Mouse (Mus musculus) myocyte (in vitro differentiated cells): ENCODE measurements around the gene Cma1. TPM values are rescaled to one million over a fixed set of nuclear protein-coding genes. Genes with fewer than 3 reads are reported as not detected.
A peak's percentile ranks its signal among the peaks of the same experiment; 100 is the strongest.

ENCODE experiments used
- H3K27me3 ChIP-seq: one replicate; pipeline ENCODE4 v1.6.1; 2011; ENCODE audit not compliant: control insufficient read depth, insufficient read depth, insufficient read length
- H3K36me3 ChIP-seq: one replicate; pipeline ENCODE4 v1.6.1; 2011; ENCODE audit not compliant: control insufficient read depth, insufficient read depth
- H3K4me2 ChIP-seq: one replicate; pipeline ENCODE4 v1.6.1; 2011; ENCODE audit warnings: low read depth, control low read depth
- H3K4me3 ChIP-seq: one replicate; pipeline ENCODE4 v1.5.1; 2011; ENCODE audit warnings: mild to moderate bottlenecking, control low read depth, moderate library complexity
- H3K79me2 ChIP-seq: one replicate; pipeline ENCODE4 v1.6.1; 2011; ENCODE audit not compliant: control insufficient read depth, insufficient read depth
- H3ac ChIP-seq: one replicate; pipeline ENCODE4 v1.6.1; 2011; ENCODE audit not compliant: control insufficient read depth, insufficient read length
- CEBPB ChIP-seq: IDR thresholded peaks from 2 replicates; pipeline ENCODE4 v1.6.1; 2011; ENCODE audit warnings: mild to moderate bottlenecking, moderate library complexity; ENCODE audit not compliant: poor library complexity, insufficient read depth, severe bottlenecking
- E2F4 ChIP-seq: IDR thresholded peaks from one replicate; pipeline ENCODE4 v1.6.1; 2011; ENCODE audit warnings: mild to moderate bottlenecking, control low read depth, moderate library complexity; ENCODE audit not compliant: insufficient read depth
- MAX ChIP-seq: IDR thresholded peaks from one replicate; pipeline ENCODE4 v1.6.1; 2011; ENCODE audit warnings: low read depth, mild to moderate bottlenecking, control low read depth
- MYOD1 ChIP-seq, 3 experiments: IDR thresholded peaks; one replicate each; pipeline ENCODE4 v1.6.1; 2011; ENCODE audit warnings: control low read depth in 2 of 3, low read depth in 2 of 3, mild to moderate bottlenecking in 2 of 3, moderate library complexity in 1 of 3; ENCODE audit not compliant: insufficient read length in 2 of 3, control insufficient read depth in 1 of 3
- MYOG ChIP-seq, 3 experiments: IDR thresholded peaks; one replicate each; pipeline ENCODE4 v1.6.1; 2011; ENCODE audit warnings: control low read depth in 2 of 3, low read depth in 2 of 3, mild to moderate bottlenecking in 2 of 3; ENCODE audit not compliant: insufficient read length in 2 of 3, control insufficient read depth in 1 of 3, insufficient read depth in 1 of 3
- POLR2A ChIP-seq: IDR thresholded peaks from one replicate; pipeline ENCODE4 v1.6.1; 2011; ENCODE audit warnings: low read depth, mild to moderate bottlenecking, control low read depth, moderate library complexity; ENCODE audit not compliant: insufficient read length
- POLR2AphosphoS2 ChIP-seq: IDR thresholded peaks from one replicate; pipeline ENCODE4 v1.6.1; 2011; ENCODE audit warnings: low read depth, control low read depth; ENCODE audit not compliant: insufficient read length
- REST ChIP-seq: IDR thresholded peaks from one replicate; pipeline ENCODE4 v1.6.1; 2011; ENCODE audit warnings: mild to moderate bottlenecking, control low read depth, moderate library complexity; ENCODE audit not compliant: insufficient read depth, insufficient read length
- SRF ChIP-seq: IDR thresholded peaks from one replicate; pipeline ENCODE4 v1.6.1; 2011; ENCODE audit warnings: low read depth; ENCODE audit not compliant: control insufficient read depth, insufficient read length
- TCF12 ChIP-seq: IDR thresholded peaks from one replicate; pipeline ENCODE4 v1.6.1; 2011; ENCODE audit warnings: mild to moderate bottlenecking, control low read depth; ENCODE audit not compliant: poor library complexity, insufficient read depth, severe bottlenecking
- TCF3 ChIP-seq: IDR thresholded peaks from one replicate; pipeline ENCODE4 v1.6.1; 2011; ENCODE audit warnings: low read depth, control low read depth; ENCODE audit not compliant: insufficient read length
- USF1 ChIP-seq: IDR thresholded peaks from one replicate; pipeline ENCODE4 v1.6.1; 2011; ENCODE audit warnings: low read depth, mild to moderate bottlenecking, control low read depth, moderate library complexity
- polyA plus RNA-seq: library from polyadenylated mRNA; unstranded; fragments of >200 nt; fragmentation: generic; extraction: Trizol; gene quantifications from one replicate; pipeline ENCODE4 v1.2.1, GENCODE M21; 2012; ENCODE audit warnings: missing spikeins

Gene Cma1
- polyA plus RNA-seq, 1 experiment = 3.0 TPM

- Histone ChIP-seq H3K79me2 (no peaks in the 10 kb centered on the region), H3K36me3 (no peaks in the 10 kb centered on the region)
- no peak for TF ChIP-seq POLR2A
- no peak for TF ChIP-seq MYOD1 (IDR thresholded peaks at IDR 0.05; ENCODE audit: control insufficient read depth in 1 of 3, insufficient read length in 2 of 3, low read depth in 2 of 3)
- no peak for TF ChIP-seq TCF12
- no peak for TF ChIP-seq TCF3
- no peak for TF ChIP-seq REST
- no peak for TF ChIP-seq SRF
- no peak for TF ChIP-seq POLR2AphosphoS2
- TF ChIP-seq CEBPB = no peak
- no peak for TF ChIP-seq MYOG (IDR thresholded peaks at IDR 0.05; ENCODE audit: control insufficient read depth in 1 of 3, insufficient read depth in 1 of 3, insufficient read length in 2 of 3, low read depth in 2 of 3)
These were observed 39.0 kb downstream of the Cma1 start for GRCm38 (mm10) chr14:55905518-55905917.

GRCm38 (mm10) chr14:55900414-55900755, 44.1 kb downstream of the Cma1 start:
- H3ac ChIP-seq = no peak overlapping the region
- peak overlapping the region; percentile 42 for H3K4me2 ChIP-seq
- H3K36me3 ChIP-seq = peaks cover 15% of the 10 kb centered on the region
- no peak overlapping the region for H3K4me3 ChIP-seq
- H3K79me2 ChIP-seq = no peaks in the 10 kb centered on the region
- TF ChIP-seq MAX = no peak
- no peak for TF ChIP-seq POLR2AphosphoS2
- no peak for TF ChIP-seq TCF3
- no peak for TF ChIP-seq REST
- TF ChIP-seq E2F4 = no peak
- no peak for TF ChIP-seq POLR2A
- TF ChIP-seq CEBPB = no peak
- no peak for TF ChIP-seq TCF12
- no peaks in the 10 kb centered on the region for H3K27me3 ChIP-seq

More at GRCm38 (mm10) chr14:55905518-55905917, 39.0 kb downstream of the Cma1 start:
- H3ac ChIP-seq = no peak overlapping the region
- peaks cover 17% of the 10 kb centered on the region for H3K27me3 ChIP-seq
- no peak overlapping the region for H3K4me2 ChIP-seq
- H3K4me3 ChIP-seq = no peak overlapping the region

DNA sequence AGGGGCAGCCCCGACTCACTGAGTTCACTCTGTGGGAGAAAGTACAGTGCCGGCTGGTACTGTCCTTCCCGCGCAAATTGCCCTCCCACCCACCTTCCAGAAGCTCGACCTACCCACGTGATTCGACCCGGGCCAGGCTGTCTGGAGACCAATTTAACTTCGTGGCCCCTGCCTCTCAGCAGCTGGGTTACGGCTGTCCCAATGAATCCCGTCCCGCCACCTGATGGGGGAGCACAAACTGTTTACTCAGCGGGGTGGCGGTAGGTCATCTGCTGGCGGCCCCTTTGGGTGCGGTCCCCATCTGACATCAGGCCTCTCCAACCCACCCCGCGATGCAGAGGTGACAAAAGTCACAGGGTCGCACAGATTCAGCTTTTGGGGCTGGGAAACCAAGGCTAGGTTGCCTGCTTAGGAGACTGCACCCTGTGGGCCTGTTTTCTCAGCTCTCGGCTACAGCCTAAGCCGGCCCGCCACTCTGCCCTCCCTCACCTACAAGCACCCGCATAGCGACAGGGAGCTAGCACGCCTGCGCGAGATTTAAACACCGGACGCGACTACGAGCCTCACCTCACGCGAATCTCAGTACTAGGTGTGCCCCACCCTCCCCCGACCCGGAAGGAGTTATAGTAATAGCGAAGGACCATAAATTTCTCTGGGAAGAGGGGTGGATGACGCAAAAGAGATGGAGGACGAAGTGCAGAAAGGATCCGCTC, 44.6 kb downstream of the Cma1 start, which contains the start of gene Sdr39u1:
Gene Sdr39u1, minus strand, starts transcription at position 593 of the 713 bp plus-strand sequence.
- Histone ChIP-seq H3ac (no peak within 1 kb of the TSS), H3K27me3 (no peaks in the 10 kb centered on the region), H3K4me3 (no peak within 1 kb of the TSS), H3K36me3 (peaks cover 19% of the 10 kb centered on the region), H3K4me2 (peak within 1 kb of the TSS; percentile 42), H3K79me2 (no peaks in the 10 kb centered on the region)
- no peak for TF ChIP-seq TCF3
- no peak for TF ChIP-seq REST
- TF ChIP-seq MAX = no peak
- no peak for TF ChIP-seq TCF12
- no peak for TF ChIP-seq USF1
- no peak for TF ChIP-seq SRF
- TF ChIP-seq POLR2A = no peak
- no peak for TF ChIP-seq MYOG (IDR thresholded peaks at IDR 0.05; ENCODE audit: control insufficient read depth in 1 of 3, insufficient read depth in 1 of 3, insufficient read length in 2 of 3, low read depth in 2 of 3)
- no peak for TF ChIP-seq CEBPB
- no peak for TF ChIP-seq MYOD1 (IDR thresholded peaks at IDR 0.05; ENCODE audit: control insufficient read depth in 1 of 3, insufficient read length in 2 of 3, low read depth in 2 of 3)
- no peak for TF ChIP-seq E2F4
- no peak for TF ChIP-seq POLR2AphosphoS2

DNA sequence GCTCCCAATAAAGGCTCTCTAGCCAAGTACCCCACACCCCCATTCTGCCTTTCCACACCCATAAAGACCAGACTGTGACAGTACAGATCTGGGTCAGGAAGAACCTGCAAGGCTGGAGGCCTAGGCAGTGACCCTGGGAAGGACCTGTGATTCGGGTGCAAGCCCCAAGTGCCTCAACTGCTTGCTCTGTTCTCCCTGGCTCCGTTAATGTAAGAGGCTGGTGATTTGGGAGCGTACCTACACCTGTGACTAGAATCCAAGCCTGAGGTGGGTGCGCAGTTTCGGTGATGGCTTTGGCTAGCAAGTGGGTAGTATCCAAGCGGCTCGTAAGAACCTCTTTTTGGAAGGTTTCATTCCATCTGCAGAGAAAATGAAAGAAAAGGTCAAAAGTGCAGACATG, 45.5 kb downstream of the Cma1 start:
- Histone ChIP-seq H3ac (no peak overlapping the region), H3K36me3 (peaks cover 28% of the 10 kb centered on the region), H3K4me2 (no peak overlapping the region), H3K79me2 (no peaks in the 10 kb centered on the region), H3K4me3 (no peak overlapping the region), H3K27me3 (no peaks in the 10 kb centered on the region)
- TF ChIP-seq MYOD1 (IDR thresholded peaks at IDR 0.05; ENCODE audit: control insufficient read depth in 1 of 3, insufficient read length in 2 of 3, low read depth in 2 of 3) (no peak), POLR2AphosphoS2 (peak; percentile 82)

- no peak for TF ChIP-seq MYOG (IDR thresholded peaks at IDR 0.05; ENCODE audit: control insufficient read depth in 1 of 3, insufficient read depth in 1 of 3, insufficient read length in 2 of 3, low read depth in 2 of 3)
- TF ChIP-seq POLR2AphosphoS2 = peak; percentile 38
- no peak overlapping the region for H3ac ChIP-seq
- peaks cover 41% of the 10 kb centered on the region for H3K36me3 ChIP-seq
- H3K79me2 ChIP-seq = no peaks in the 10 kb centered on the region
- no peak overlapping the region for H3K4me2 ChIP-seq
- H3K4me3 ChIP-seq = no peak overlapping the region
- no peaks in the 10 kb centered on the region for H3K27me3 ChIP-seq
These were observed 46.8 kb downstream of the Cma1 start for GRCm38 (mm10) chr14:55897671-55898070.

Other genes with a start within 250 kb of the Cma1 start
- gene Tgm1, start 230.7 kb downstream of the Cma1 start, polyA plus RNA-seq = 0.06 TPM
- gene Rabggta, start 222.4 kb downstream of the Cma1 start, polyA plus RNA-seq = 18.4 TPM
- gene Dhrs1, start 199.0 kb downstream of the Cma1 start, polyA plus RNA-seq = 76.3 TPM
- gene Nop9, start 199.0 kb downstream of the Cma1 start, polyA plus RNA-seq = 24.9 TPM
- gene Cideb, start 186.2 kb downstream of the Cma1 start, polyA plus RNA-seq = 0.17 TPM
- 0.01 TPM for gene Ltb4r2, start 183.2 kb downstream of the Cma1 start, polyA plus RNA-seq
- 0.04 TPM for gene Ltb4r1, start 178.7 kb downstream of the Cma1 start, polyA plus RNA-seq
- gene Adcy4, start 160.6 kb downstream of the Cma1 start, polyA plus RNA-seq = 0.06 TPM
- 0.28 TPM for gene Ripk3, start 155.8 kb downstream of the Cma1 start, polyA plus RNA-seq
- gene Nfatc4, start 121.5 kb downstream of the Cma1 start, polyA plus RNA-seq = 2.8 TPM
- 0.12 TPM for gene Nynrin, start 90.7 kb downstream of the Cma1 start, polyA plus RNA-seq
- gene Cbln3, start 60.3 kb downstream of the Cma1 start, polyA plus RNA-seq = 0.28 TPM
- 10.0 TPM for gene Khnyn, start 59.7 kb downstream of the Cma1 start, polyA plus RNA-seq
- 2.4 TPM for gene Sdr39u1, start 44.4 kb downstream of the Cma1 start, polyA plus RNA-seq
- gene Cma2, start 6.3 kb upstream of the Cma1 start, polyA plus RNA-seq = 0.05 TPM
- gene Mcpt1, start 73.3 kb upstream of the Cma1 start, polyA plus RNA-seq = 0.44 TPM
- not detected for gene Mcpt9, start 85.8 kb upstream of the Cma1 start, polyA plus RNA-seq
- not detected for gene Mcpt2, start 97.4 kb upstream of the Cma1 start, polyA plus RNA-seq
- gene Mcpt4, start 117.6 kb upstream of the Cma1 start, polyA plus RNA-seq = 0.14 TPM
- gene Mcpt8, start 140.6 kb upstream of the Cma1 start, polyA plus RNA-seq = 10.7 TPM
- 0.54 TPM for gene Ctsg, start 157.9 kb upstream of the Cma1 start, polyA plus RNA-seq
- 0.55 TPM for gene Gzme, start 175.9 kb upstream of the Cma1 start, polyA plus RNA-seq
- 0.05 TPM for gene Gzmd, start 187.9 kb upstream of the Cma1 start, polyA plus RNA-seq
- gene Gzmg, start 214.9 kb upstream of the Cma1 start, polyA plus RNA-seq = not detected
- 0.07 TPM for gene Gzmn, start 229.9 kb upstream of the Cma1 start, polyA plus RNA-seq